Mouse (Mus musculus) megakaryocyte, embryonic 14.5 days (primary cell): ENCODE measurements around the gene Ago1.

Source experiments
- FLI1 ChIP-seq: IDR thresholded peaks from 2 replicates; pipeline ENCODE4 v1.6.1; 2012; ENCODE audit warnings: low read length, inconsistent platforms, mixed read lengths
- GATA1 ChIP-seq: IDR thresholded peaks from 3 replicates; pipeline ENCODE4 v1.6.1; 2012; ENCODE audit warnings: mixed read lengths, low read length, inconsistent platforms, borderline replicate concordance

DNA sequence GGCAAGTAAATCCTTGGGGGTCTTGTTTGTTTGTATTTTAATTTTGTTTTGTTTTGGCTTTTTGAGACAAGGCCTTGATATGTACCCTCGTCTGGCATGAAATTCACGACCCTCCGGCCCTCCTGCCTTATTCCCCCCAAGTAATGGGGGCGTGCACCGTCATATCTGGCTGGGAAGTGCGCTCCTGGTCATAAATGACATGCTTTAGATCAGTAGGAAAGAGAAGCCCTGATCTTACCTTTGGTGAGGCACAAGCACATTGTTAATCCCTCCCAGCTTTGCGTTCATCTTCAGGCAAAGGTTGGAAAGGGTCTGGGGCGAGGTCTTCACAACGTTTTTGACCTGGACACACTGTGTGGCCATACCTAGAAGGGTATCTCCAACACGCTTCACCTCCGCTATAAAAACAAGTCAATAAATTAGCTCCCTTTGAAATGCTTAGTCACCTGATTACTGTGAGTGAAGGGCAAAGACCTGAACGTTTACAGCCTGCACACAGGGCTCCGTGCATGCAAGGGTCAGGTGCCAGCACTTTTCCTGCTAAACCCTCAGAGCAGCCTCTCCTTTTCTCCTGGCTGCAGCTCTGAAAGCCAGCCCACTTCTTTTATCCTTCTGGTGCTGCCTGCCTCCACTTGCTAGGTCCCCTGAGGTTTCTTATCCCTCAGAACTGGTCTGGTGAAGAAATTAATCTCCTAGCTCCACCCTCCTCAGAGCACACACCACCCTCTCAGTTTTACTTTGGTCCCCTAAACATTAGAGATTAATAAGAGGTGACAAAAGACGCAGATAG is 39.9 kb upstream of the Ago1 start:
- no peak for TF ChIP-seq GATA1
- no peak for TF ChIP-seq FLI1
